Mouse (Mus musculus) G1E (cell line): Measurements from ENCODE around the gene Slmap.

Source experiments
- CTCF ChIP-seq: IDR thresholded peaks from 2 replicates; pipeline ENCODE4 v1.5.1; 2012; ENCODE audit warnings: low read depth, low read length, inconsistent platforms, mixed read lengths
- GATA1 ChIP-seq: IDR thresholded peaks from 2 replicates; pipeline ENCODE4 v1.6.1; 2012; ENCODE audit warnings: borderline replicate concordance, low read length, inconsistent platforms, mixed read lengths
- TAL1 ChIP-seq: conservative IDR thresholded peaks from 2 replicates; pipeline ENCODE4 v1.6.1; 2012; ENCODE audit warnings: low read depth, low read length, inconsistent platforms, mixed read lengths

DNA sequence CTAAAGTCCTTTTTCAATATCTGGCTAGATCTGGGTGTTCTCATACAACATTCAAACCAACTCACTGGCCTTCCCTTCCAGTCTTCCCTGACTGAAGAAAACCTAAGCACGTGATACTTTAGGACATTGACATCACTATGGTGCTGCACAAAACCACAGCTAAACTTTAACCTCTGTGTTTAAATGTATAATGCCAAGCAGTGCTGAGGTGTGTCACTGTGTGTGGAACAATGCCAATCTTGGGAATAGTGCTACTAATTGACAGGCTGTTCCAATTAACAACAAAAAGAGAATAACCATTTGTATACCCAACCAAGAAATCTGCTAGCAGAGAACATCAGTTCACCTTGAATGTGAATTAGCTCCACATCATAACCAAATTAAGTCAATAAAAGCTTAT lies 121.2 kb downstream of the Slmap start:
- TF ChIP-seq GATA1 (no peak), CTCF (no peak), TAL1 (no peak)
